Mouse (Mus musculus): Measurements from ENCODE around the gene Ptprm. TPM values are rescaled to one million over a fixed set of nuclear protein-coding genes. Genes with fewer than 3 reads are reported as not detected.

The Ptprm gene
- total and polyA plus RNA-seq, 3 experiments: not detected

DNA sequence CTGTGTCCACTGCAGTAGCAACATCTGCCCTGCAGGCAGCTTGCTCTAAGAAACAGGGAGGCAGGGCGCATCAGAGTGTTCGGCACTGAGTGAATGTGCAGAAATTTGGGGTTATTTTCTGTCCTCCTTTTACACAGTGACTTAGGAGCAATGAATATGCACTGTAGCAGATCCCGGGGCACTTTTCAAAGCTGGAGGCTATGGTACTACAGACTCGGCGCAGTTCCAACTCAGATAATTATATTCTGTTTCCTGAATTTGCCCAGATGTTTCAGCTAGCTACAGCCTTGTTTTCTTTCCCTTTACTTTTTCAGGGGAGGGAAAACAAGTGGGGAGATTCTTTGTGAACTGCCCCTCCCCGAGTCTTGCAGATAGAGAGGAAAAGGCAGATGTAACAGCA lies 281.1 kb downstream of the Ptprm start:
- H3K4me3 ChIP-seq (ENCODE audit: control insufficient read depth in 1 of 2, insufficient read depth in 1 of 2, low read depth in 2 of 2, low read length in 2 of 2): no peak overlapping the region
- H3K27me3 ChIP-seq (ENCODE audit: control insufficient read depth in 1 of 2, insufficient read depth in 2 of 2, low read length in 2 of 2): no peaks in the 10 kb centered on the region
- no peaks in the 10 kb centered on the region for H3K4me1 ChIP-seq (ENCODE audit: control insufficient read depth in 1 of 2, insufficient read depth in 2 of 2, low read length in 2 of 2)
- TF ChIP-seq RCOR1 (IDR thresholded peaks at IDR 0.05; ENCODE audit: low read depth, low read length): no peak
- TF ChIP-seq ZC3H11A (IDR thresholded peaks at IDR 0.05; ENCODE audit: low read depth, low read length): no peak
- no peak for TF ChIP-seq SMC3 (IDR thresholded peaks at IDR 0.05; ENCODE audit: low read depth, low read length)
- no peak for TF ChIP-seq ZKSCAN1 (IDR thresholded peaks at IDR 0.05; ENCODE audit: low read depth, low read length)
- no peak for TF ChIP-seq ETS1 (IDR thresholded peaks at IDR 0.05; ENCODE audit: low read depth, low read length)
- no peak for TF ChIP-seq ZMIZ1 (IDR thresholded peaks at IDR 0.05; ENCODE audit: low read depth, low read length)
- TF ChIP-seq KAT2A (conservative IDR thresholded peaks at IDR 0.05; ENCODE audit: low read depth, low read length): no peak
- TF ChIP-seq TCF12 (IDR thresholded peaks at IDR 0.05; ENCODE audit: low read depth, low read length): no peak
- no peak for TF ChIP-seq CTCF (IDR thresholded peaks at IDR 0.05 in 2 of 3, conservative IDR thresholded peaks at IDR 0.05 in 1 of 3; ENCODE audit: control insufficient read depth in 1 of 3, insufficient read depth in 1 of 3, low read depth in 2 of 3, low read length in 3 of 3, poor library complexity in 1 of 3, severe bottlenecking in 1 of 3)
- no peak for TF ChIP-seq USF2 (IDR thresholded peaks at IDR 0.05; ENCODE audit: borderline replicate concordance in 1 of 2, insufficient read depth in 1 of 2, low read depth in 1 of 2, low read length in 2 of 2)
- H3K9ac ChIP-seq (ENCODE audit: control insufficient read depth, low read depth, low read length, poor library complexity, severe bottlenecking): no peak overlapping the region
- no peaks in the 10 kb centered on the region for H3K9me3 ChIP-seq (replicated peaks; ENCODE audit: insufficient read depth, low read length)
- no peak overlapping the region for H3K27ac ChIP-seq (ENCODE audit: control insufficient read depth, low read depth, low read length)
- no peaks in the 10 kb centered on the region for H3K79me2 ChIP-seq (ENCODE audit: control insufficient read depth, insufficient read depth, low read length, poor library complexity)
- no peak for DNase-seq (ENCODE audit: low read depth, low spot score)
- no peaks in the 10 kb centered on the region for H3K36me3 ChIP-seq (ENCODE audit: control insufficient read depth in 1 of 2, insufficient read depth in 2 of 2, low read length in 2 of 2)

DNA sequence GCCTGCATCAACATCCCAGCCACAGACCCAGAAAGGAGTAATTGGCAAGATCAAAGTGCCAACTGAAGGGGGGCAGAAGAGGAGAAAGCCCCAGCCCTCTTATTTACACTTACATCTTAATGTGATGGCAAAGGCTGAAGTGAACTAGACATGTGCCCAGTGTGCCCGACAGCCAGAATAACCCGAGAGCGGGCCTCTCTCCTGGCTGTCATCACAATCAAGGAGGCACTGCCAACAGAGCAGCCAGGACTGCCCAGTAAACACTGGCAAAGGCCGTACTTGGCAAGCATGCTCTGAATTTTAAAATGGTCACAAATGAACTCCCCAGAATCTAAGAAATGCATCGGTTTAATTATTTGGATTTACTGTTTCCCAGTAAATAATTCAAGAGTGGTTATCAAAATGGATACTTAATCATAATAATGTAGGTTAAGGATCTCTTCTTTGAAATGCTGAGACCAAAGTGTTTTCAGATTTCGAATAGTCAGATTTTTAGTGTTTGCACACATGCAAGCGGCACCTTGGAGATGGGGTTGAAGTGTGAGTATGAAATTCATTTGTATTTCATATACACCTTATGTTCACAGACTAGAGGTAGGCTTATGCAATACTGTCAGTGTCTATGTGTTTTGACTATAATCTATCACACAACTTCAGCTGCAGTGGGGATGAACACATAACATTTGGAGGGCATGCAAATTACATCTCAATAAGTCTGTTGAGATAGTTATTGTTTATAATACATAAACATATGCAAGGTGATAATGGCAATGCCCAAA lies 282.8 kb downstream of the Ptprm start:
- Histone ChIP-seq H3K27me3 (ENCODE audit: control insufficient read depth in 1 of 2, insufficient read depth in 2 of 2, low read length in 2 of 2) (no peaks in the 10 kb centered on the region), H3K9ac (ENCODE audit: control insufficient read depth, low read depth, low read length, poor library complexity, severe bottlenecking) (no peak overlapping the region), H3K9me3 (replicated peaks; ENCODE audit: insufficient read depth, low read length) (no peaks in the 10 kb centered on the region), H3K4me1 (ENCODE audit: control insufficient read depth in 1 of 2, insufficient read depth in 2 of 2, low read length in 2 of 2) (no peaks in the 10 kb centered on the region), H3K4me3 (ENCODE audit: control insufficient read depth in 1 of 2, insufficient read depth in 1 of 2, low read depth in 2 of 2, low read length in 2 of 2) (no peak overlapping the region), H3K79me2 (ENCODE audit: control insufficient read depth, insufficient read depth, low read length, poor library complexity) (no peaks in the 10 kb centered on the region), H3K36me3 (ENCODE audit: control insufficient read depth in 1 of 2, insufficient read depth in 2 of 2, low read length in 2 of 2) (no peaks in the 10 kb centered on the region), H3K27ac (ENCODE audit: control insufficient read depth, low read depth, low read length) (no peak overlapping the region)
- TF ChIP-seq ZC3H11A (IDR thresholded peaks at IDR 0.05; ENCODE audit: low read depth, low read length): no peak
- TF ChIP-seq E2F4 (IDR thresholded peaks at IDR 0.05; ENCODE audit: borderline replicate concordance, low read depth, low read length): no peak
- no peak for TF ChIP-seq MXI1 (IDR thresholded peaks at IDR 0.05; ENCODE audit: low read depth, low read length)
- no peak for TF ChIP-seq SIN3A (IDR thresholded peaks at IDR 0.05; ENCODE audit: low read length)
- TF ChIP-seq ETS1 (IDR thresholded peaks at IDR 0.05; ENCODE audit: low read depth, low read length): no peak
- TF ChIP-seq MYC (IDR thresholded peaks at IDR 0.05; ENCODE audit: low read depth, low read length): no peak
- TF ChIP-seq RAD21 (IDR thresholded peaks at IDR 0.05; ENCODE audit: low read depth, low read length): no peak
- TF ChIP-seq BHLHE40 (IDR thresholded peaks at IDR 0.05; ENCODE audit: borderline replicate concordance, low read depth, low read length): no peak
- no peak for DNase-seq (ENCODE audit: low read depth, low spot score)
